Mouse (Mus musculus) olfactory bulb, adult 2 months (tissue): ENCODE data around the gene Mtg1.

ENCODE experiments used
- CTCF ChIP-seq: fragments of 200-500 bp; IDR thresholded peaks from 2 replicates; pipeline ENCODE4 v1.5.1; 2012; ENCODE audit warnings: low read depth, mild to moderate bottlenecking, low read length, moderate library complexity; ENCODE audit not compliant: insufficient read depth
- POLR2A ChIP-seq: fragments of 200-500 bp; IDR thresholded peaks from 2 replicates; pipeline ENCODE4 v1.6.1; 2012; ENCODE audit warnings: mild to moderate bottlenecking, low read depth, low read length, moderate library complexity; ENCODE audit not compliant: insufficient read depth

GRCm38 (mm10) chr7:140120484-140120883 lies 16.9 kb upstream of the Mtg1 start:
- TF ChIP-seq CTCF (no peak), POLR2A (no peak)
